Mouse (Mus musculus) hindbrain, postnatal 0 days (tissue): Measurements from ENCODE around the gene C1s2. TPM values are rescaled to one million over a fixed set of nuclear protein-coding genes. Genes with fewer than 3 reads are reported as not detected.

Source experiments
- polyA plus RNA-seq: library from polyadenylated mRNA; unstranded; fragments of >200 nt; fragmentation: Nextera tagmentation; extraction: Ambion mirVana; gene quantifications from 2 replicates; pipeline ENCODE4 v1.2.1, GENCODE M21; 2015
- total RNA-seq: library from RNA; depleted of rRNA; stranded (reverse); fragments of >200 nt; gene quantifications from 2 replicates; pipeline ENCODE4 v1.2.3, GENCODE M21; 2014; rRNA removed

Gene C1s2
- total and polyA plus RNA-seq, 2 experiments from 2014 or later: 0.13 TPM; not detected in 1

Other genes starting within 250 kb of the C1s2 start
- gene Pex5, start 221.0 kb downstream of the C1s2 start, total RNA-seq: 74.4 and 80.8 TPM in 2 replicates
- gene Pex5, start 221.0 kb downstream of the C1s2 start, polyA plus RNA-seq: 46.6 and 49.0 TPM in 2 replicates
- 338 and 342 TPM in 2 replicates for gene Clstn3, start 171.3 kb downstream of the C1s2 start, total RNA-seq
- 171 and 184 TPM in 2 replicates for gene Clstn3, start 171.3 kb downstream of the C1s2 start, polyA plus RNA-seq
- 0.31 and 0.68 TPM in 2 replicates for gene C1rl, start 143.0 kb downstream of the C1s2 start, total RNA-seq
- gene C1rl, start 143.0 kb downstream of the C1s2 start, polyA plus RNA-seq: 0.39 and 0.41 TPM in 2 replicates
- 0.42 and 1.0 TPM in 2 replicates for gene C1ra, start 123.7 kb downstream of the C1s2 start, total RNA-seq
- gene C1ra, start 123.7 kb downstream of the C1s2 start, polyA plus RNA-seq: 0.73 and 0.83 TPM in 2 replicates
- gene C1s1, start 93.7 kb downstream of the C1s2 start, total RNA-seq: 0.89 and 4.7 TPM in 2 replicates
- gene C1s1, start 93.7 kb downstream of the C1s2 start, polyA plus RNA-seq: 0.49 and 1.2 TPM in 2 replicates
- gene C1rb, start 65.8 kb downstream of the C1s2 start, total RNA-seq: not detected in 2 replicates
- gene C1rb, start 65.8 kb downstream of the C1s2 start, polyA plus RNA-seq: 0.09 TPM in 1 of 2 replicates, not detected in the other
- gene Lpcat3, start 26.9 kb upstream of the C1s2 start, total RNA-seq: 32.0 and 48.5 TPM in 2 replicates
- gene Lpcat3, start 26.9 kb upstream of the C1s2 start, polyA plus RNA-seq: 49.5 and 53.3 TPM in 2 replicates
- 75.8 and 102 TPM in 2 replicates for gene Emg1, start 76.1 kb upstream of the C1s2 start, total RNA-seq
- 100 and 102 TPM in 2 replicates for gene Emg1, start 76.1 kb upstream of the C1s2 start, polyA plus RNA-seq
- 218 and 223 TPM in 2 replicates for gene Phb2, start 76.3 kb upstream of the C1s2 start, total RNA-seq
- 267 and 270 TPM in 2 replicates for gene Phb2, start 76.3 kb upstream of the C1s2 start, polyA plus RNA-seq
- 3.8 and 3.9 TPM in 2 replicates for gene Ptpn6, start 102.6 kb upstream of the C1s2 start, total RNA-seq
- gene Ptpn6, start 102.6 kb upstream of the C1s2 start, polyA plus RNA-seq: 4.3 and 4.8 TPM in 2 replicates
- 212 and 236 TPM in 2 replicates for gene Grcc10, start 105.3 kb upstream of the C1s2 start, total RNA-seq
- gene Grcc10, start 105.3 kb upstream of the C1s2 start, polyA plus RNA-seq: 643 and 649 TPM in 2 replicates
- 0.26 TPM in 1 of 2 replicates, not detected in the other for gene Gm45234, start 119.9 kb upstream of the C1s2 start, total RNA-seq
- gene Gm45234, start 119.9 kb upstream of the C1s2 start, polyA plus RNA-seq: not detected in 2 replicates
- 19.1 and 23.7 TPM in 2 replicates for gene Atn1, start 120.4 kb upstream of the C1s2 start, total RNA-seq
- gene Atn1, start 120.4 kb upstream of the C1s2 start, polyA plus RNA-seq: 19.9 and 21.3 TPM in 2 replicates
- gene Eno2, start 133.6 kb upstream of the C1s2 start, total RNA-seq: 281 and 357 TPM in 2 replicates
- 213 and 216 TPM in 2 replicates for gene Eno2, start 133.6 kb upstream of the C1s2 start, polyA plus RNA-seq
- gene Lrrc23, start 143.6 kb upstream of the C1s2 start, total RNA-seq: 6.7 and 9.2 TPM in 2 replicates
- 5.4 and 8.7 TPM in 2 replicates for gene Lrrc23, start 143.6 kb upstream of the C1s2 start, polyA plus RNA-seq
- gene Spsb2, start 172.6 kb upstream of the C1s2 start, total RNA-seq: 7.3 and 8.7 TPM in 2 replicates
- gene Spsb2, start 172.6 kb upstream of the C1s2 start, polyA plus RNA-seq: 9.6 and 9.8 TPM in 2 replicates
- gene Tpi1, start 178.2 kb upstream of the C1s2 start, total RNA-seq: 506 and 525 TPM in 2 replicates
- gene Tpi1, start 178.2 kb upstream of the C1s2 start, polyA plus RNA-seq: 515 and 534 TPM in 2 replicates
- 222 and 233 TPM in 2 replicates for gene Usp5, start 193.4 kb upstream of the C1s2 start, total RNA-seq
- 182 and 189 TPM in 2 replicates for gene Usp5, start 193.4 kb upstream of the C1s2 start, polyA plus RNA-seq
- 34.7 and 39.9 TPM in 2 replicates for gene Cdca3, start 193.5 kb upstream of the C1s2 start, total RNA-seq
- 40.9 and 47.3 TPM in 2 replicates for gene Cdca3, start 193.5 kb upstream of the C1s2 start, polyA plus RNA-seq
- 0.68 and 0.72 TPM in 2 replicates for gene Gnb3, start 204.2 kb upstream of the C1s2 start, total RNA-seq
- 1.6 and 2.2 TPM in 2 replicates for gene Gnb3, start 204.2 kb upstream of the C1s2 start, polyA plus RNA-seq
- 71.3 and 79.5 TPM in 2 replicates for gene P3h3, start 221.7 kb upstream of the C1s2 start, total RNA-seq
- gene P3h3, start 221.7 kb upstream of the C1s2 start, polyA plus RNA-seq: 11.3 and 12.0 TPM in 2 replicates
- 193 and 194 TPM in 2 replicates for gene Gpr162, start 227.9 kb upstream of the C1s2 start, total RNA-seq
- gene Gpr162, start 227.9 kb upstream of the C1s2 start, polyA plus RNA-seq: 30.1 and 31.9 TPM in 2 replicates